Mouse (Mus musculus): ENCODE results near the gene Iqck. TPM values are rescaled to one million over a fixed set of nuclear protein-coding genes. Genes with fewer than 3 reads are reported as not detected.

Gene Iqck
- polyA plus RNA-seq, 1 experiment from 2014 or later = 2.9 TPM

- Histone ChIP-seq H3K4me2 (ENCODE audit: low read depth, low read length) (no peak overlapping the region), H3K4me1 (ENCODE audit: control insufficient read depth, insufficient read depth, low read length) (no peaks in the 10 kb centered on the region; the same call in 1 of the 2 replicates), H3K36me3 (replicated peaks; ENCODE audit: control insufficient read depth, insufficient read depth, low read depth, low read length) (no peaks in the 10 kb centered on the region), H3K4me3 (ENCODE audit: low read depth, low read length) (no peak overlapping the region), H3K9me3 (replicated peaks; ENCODE audit: control insufficient read depth, low read length) (no peaks in the 10 kb centered on the region), H3K9ac (replicated peaks; ENCODE audit: low read length) (no peak overlapping the region), H3K27me3 (ENCODE audit: control insufficient read depth, insufficient read depth, low read length) (no peaks in the 10 kb centered on the region), H3K27ac (replicated peaks; ENCODE audit: low read depth, low read length) (no peak overlapping the region)
- ATAC-seq (replicated peaks; ENCODE audit: insufficient number of reproducible peaks, low FRiP score, low TSS enrichment, low read depth) = no peak
- DNase-seq (ENCODE audit: low spot score) = no peak
- WGBS = 80% methylated on average over 6 of the region's 6 CpGs
Measured at GRCm38 (mm10) chr7:118926516-118927260, 71.1 kb downstream of the Iqck start.

GRCm38 (mm10) chr7:118927279-118927678 is 71.7 kb downstream of the Iqck start:
- 92% methylated on average over 2 of the region's 2 CpGs for WGBS
- no peaks in the 10 kb centered on the region for H3K36me3 ChIP-seq (replicated peaks; ENCODE audit: control insufficient read depth, insufficient read depth, low read depth, low read length)
- no peak overlapping the region for H3K9ac ChIP-seq (replicated peaks; ENCODE audit: low read length)
- H3K4me1 ChIP-seq (ENCODE audit: control insufficient read depth, insufficient read depth, low read length) = no peaks in the 10 kb centered on the region; the same call in 1 of the 2 replicates
- H3K9me3 ChIP-seq (replicated peaks; ENCODE audit: control insufficient read depth, low read length) = no peaks in the 10 kb centered on the region
- H3K4me2 ChIP-seq (ENCODE audit: low read depth, low read length) = no peak overlapping the region
- ATAC-seq (replicated peaks; ENCODE audit: insufficient number of reproducible peaks, low FRiP score, low TSS enrichment, low read depth) (no peak), DNase-seq (ENCODE audit: low spot score) (no peak)
- H3K27me3 ChIP-seq (ENCODE audit: control insufficient read depth, insufficient read depth, low read length) = no peaks in the 10 kb centered on the region
- H3K4me3 ChIP-seq (ENCODE audit: low read depth, low read length) = no peak overlapping the region
- no peak overlapping the region for H3K27ac ChIP-seq (replicated peaks; ENCODE audit: low read depth, low read length)

GRCm38 (mm10) chr7:118928316-118928715 is 72.8 kb downstream of the Iqck start:
- ATAC-seq (replicated peaks; ENCODE audit: insufficient number of reproducible peaks, low FRiP score, low TSS enrichment, low read depth) (no peak), DNase-seq (ENCODE audit: low spot score) (no peak)
- Histone ChIP-seq H3K4me2 (ENCODE audit: low read depth, low read length) (no peak overlapping the region), H3K4me3 (ENCODE audit: low read depth, low read length) (no peak overlapping the region), H3K27ac (replicated peaks; ENCODE audit: low read depth, low read length) (no peak overlapping the region), H3K9ac (replicated peaks; ENCODE audit: low read length) (no peak overlapping the region), H3K9me3 (replicated peaks; ENCODE audit: control insufficient read depth, low read length) (no peaks in the 10 kb centered on the region), H3K27me3 (ENCODE audit: control insufficient read depth, insufficient read depth, low read length) (no peaks in the 10 kb centered on the region), H3K36me3 (replicated peaks; ENCODE audit: control insufficient read depth, insufficient read depth, low read depth, low read length) (no peaks in the 10 kb centered on the region), H3K4me1 (ENCODE audit: control insufficient read depth, insufficient read depth, low read length) (no peaks in the 10 kb centered on the region; the same call in 1 of the 2 replicates)
- 86% methylated on average over 3 of the region's 3 CpGs for WGBS

- ATAC-seq (replicated peaks; ENCODE audit: insufficient number of reproducible peaks, low FRiP score, low TSS enrichment, low read depth) (no peak), DNase-seq (ENCODE audit: low spot score) (no peak)
- Histone ChIP-seq H3K4me2 (ENCODE audit: low read depth, low read length) (no peak overlapping the region), H3K36me3 (replicated peaks; ENCODE audit: control insufficient read depth, insufficient read depth, low read depth, low read length) (no peaks in the 10 kb centered on the region), H3K27me3 (ENCODE audit: control insufficient read depth, insufficient read depth, low read length) (no peaks in the 10 kb centered on the region), H3K9ac (replicated peaks; ENCODE audit: low read length) (no peak overlapping the region), H3K27ac (replicated peaks; ENCODE audit: low read depth, low read length) (no peak overlapping the region), H3K9me3 (replicated peaks; ENCODE audit: control insufficient read depth, low read length) (no peaks in the 10 kb centered on the region), H3K4me3 (ENCODE audit: low read depth, low read length) (no peak overlapping the region), H3K4me1 (ENCODE audit: control insufficient read depth, insufficient read depth, low read length) (no peaks in the 10 kb centered on the region; the same call in 1 of the 2 replicates)
- 66% methylated on average over 8 of the region's 8 CpGs for WGBS
Measured at GRCm38 (mm10) chr7:118928916-118929315, 73.4 kb downstream of the Iqck start.

GRCm38 (mm10) chr7:118929601-118930311 is 74.2 kb downstream of the Iqck start:
- Histone ChIP-seq H3K9me3 (replicated peaks; ENCODE audit: control insufficient read depth, low read length) (no peaks in the 10 kb centered on the region), H3K27ac (replicated peaks; ENCODE audit: low read depth, low read length) (no peak overlapping the region), H3K4me2 (ENCODE audit: low read depth, low read length) (no peak overlapping the region), H3K9ac (replicated peaks; ENCODE audit: low read length) (no peak overlapping the region), H3K4me1 (ENCODE audit: control insufficient read depth, insufficient read depth, low read length) (no peaks in the 10 kb centered on the region; the same call in 1 of the 2 replicates), H3K27me3 (ENCODE audit: control insufficient read depth, insufficient read depth, low read length) (no peaks in the 10 kb centered on the region), H3K36me3 (replicated peaks; ENCODE audit: control insufficient read depth, insufficient read depth, low read depth, low read length) (no peaks in the 10 kb centered on the region), H3K4me3 (ENCODE audit: low read depth, low read length) (no peak overlapping the region)
- DNase-seq (ENCODE audit: low spot score) = peak; percentile 11
- no peak for ATAC-seq (replicated peaks; ENCODE audit: insufficient number of reproducible peaks, low FRiP score, low TSS enrichment, low read depth)
- WGBS = 34% methylated on average over 16 of the region's 16 CpGs

DNA sequence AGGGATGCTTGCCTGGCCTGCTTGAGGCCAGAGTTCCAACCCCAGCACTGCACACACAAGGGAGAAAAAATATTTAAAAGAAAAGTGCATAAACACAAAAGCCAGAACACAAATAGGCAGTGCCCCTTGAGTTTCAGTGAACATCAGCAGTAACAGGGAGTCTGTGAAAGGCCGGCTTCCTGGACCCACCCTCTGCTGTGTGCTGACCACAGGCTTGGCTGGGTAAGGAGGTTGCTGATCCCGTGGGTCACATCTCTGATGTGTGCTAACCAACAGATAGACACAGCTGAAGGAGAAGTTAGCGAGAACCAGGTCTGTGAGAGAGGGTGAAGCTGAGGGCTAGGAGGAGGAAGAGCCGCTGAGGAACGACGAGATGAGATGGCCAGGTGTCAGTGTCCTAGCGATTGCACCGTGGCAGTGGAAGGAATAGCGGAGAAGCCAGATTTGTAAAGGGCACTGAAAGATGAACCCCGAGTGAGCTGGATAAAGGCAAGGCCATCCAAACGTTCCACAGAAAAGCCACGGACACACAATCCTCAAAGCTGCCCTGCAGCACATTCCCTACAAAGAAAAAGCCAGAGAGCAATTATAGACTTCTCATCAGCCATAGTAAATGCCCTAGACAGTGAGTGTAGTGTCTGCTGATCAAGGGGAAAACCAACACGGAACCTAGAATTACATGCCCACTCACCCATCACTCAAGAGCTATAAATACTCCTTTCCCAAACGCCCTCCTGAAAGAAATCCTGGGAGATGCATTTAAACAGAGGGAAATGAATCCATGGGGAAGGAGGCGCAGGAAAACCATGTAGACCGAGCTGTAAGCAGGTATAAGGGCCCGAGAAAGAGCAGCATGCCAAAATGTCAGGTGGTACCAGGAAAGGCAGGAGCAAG is 76.2 kb downstream of the Iqck start:
- WGBS = 81% methylated on average over 17 of the region's 17 CpGs
- Histone ChIP-seq H3K27ac (replicated peaks; ENCODE audit: low read depth, low read length) (no peak overlapping the region), H3K4me1 (ENCODE audit: control insufficient read depth, insufficient read depth, low read length) (no peaks in the 10 kb centered on the region; the same call in 1 of the 2 replicates)

GRCm38 (mm10) chr7:118935306-118935705 is 79.8 kb downstream of the Iqck start:
- Histone ChIP-seq H3K9ac (replicated peaks; ENCODE audit: low read length) (no peak overlapping the region), H3K9me3 (replicated peaks; ENCODE audit: control insufficient read depth, low read length) (no peaks in the 10 kb centered on the region), H3K4me1 (ENCODE audit: control insufficient read depth, insufficient read depth, low read length) (no peaks in the 10 kb centered on the region), H3K4me2 (ENCODE audit: low read depth, low read length) (no peak overlapping the region), H3K4me3 (ENCODE audit: low read depth, low read length) (no peak overlapping the region), H3K27me3 (ENCODE audit: control insufficient read depth, insufficient read depth, low read length) (no peaks in the 10 kb centered on the region), H3K36me3 (replicated peaks; ENCODE audit: control insufficient read depth, insufficient read depth, low read depth, low read length) (no peaks in the 10 kb centered on the region), H3K27ac (replicated peaks; ENCODE audit: low read depth, low read length) (no peak overlapping the region)
- ATAC-seq (replicated peaks; ENCODE audit: insufficient number of reproducible peaks, low FRiP score, low TSS enrichment, low read depth) (no peak), DNase-seq (ENCODE audit: low spot score) (no peak)
- 77% methylated on average over 2 of the region's 2 CpGs for WGBS

More for the DNA sequence above, 76.2 kb downstream of the Iqck start:
- DNase-seq (ENCODE audit: low spot score) (no peak), ATAC-seq (replicated peaks; ENCODE audit: insufficient number of reproducible peaks, low FRiP score, low TSS enrichment, low read depth) (no peak)
- no peaks in the 10 kb centered on the region for H3K27me3 ChIP-seq (ENCODE audit: control insufficient read depth, insufficient read depth, low read length)
- no peak overlapping the region for H3K9ac ChIP-seq (replicated peaks; ENCODE audit: low read length)
- H3K4me2 ChIP-seq (ENCODE audit: low read depth, low read length) = no peak overlapping the region
- no peaks in the 10 kb centered on the region for H3K9me3 ChIP-seq (replicated peaks; ENCODE audit: control insufficient read depth, low read length)
- H3K36me3 ChIP-seq (replicated peaks; ENCODE audit: control insufficient read depth, insufficient read depth, low read depth, low read length) = no peaks in the 10 kb centered on the region
- no peak overlapping the region for H3K4me3 ChIP-seq (ENCODE audit: low read depth, low read length)
